Mouse (Mus musculus) left cerebral cortex, postnatal 25 days (tissue): Measurements from ENCODE around the gene Nfib. TPM values are rescaled to one million over a fixed set of nuclear protein-coding genes. Genes with fewer than 3 reads are reported as not detected.

Experiments
- DNase-seq, 2 experiments: peaks; one replicate each; pipeline ENCODE4 v3.0.0; 2022; ENCODE audit warnings: low spot score in 2 of 2, mixed read lengths in 1 of 2
- intact Hi-C: fragments of 180-260 bp; cut with DNase I; formaldehyde crosslinking; loops from one replicate; pipeline ENCODE4 v1.15.1; 2025
- total RNA-seq, 2 experiments: library from RNA; stranded (reverse); gene quantifications; 2 replicates each; pipeline ENCODE4 v1.2.3; 2021

Nfib gene
- total RNA-seq, 2 experiments from 2014 or later: 83.6 to 91.1 TPM

DNA sequence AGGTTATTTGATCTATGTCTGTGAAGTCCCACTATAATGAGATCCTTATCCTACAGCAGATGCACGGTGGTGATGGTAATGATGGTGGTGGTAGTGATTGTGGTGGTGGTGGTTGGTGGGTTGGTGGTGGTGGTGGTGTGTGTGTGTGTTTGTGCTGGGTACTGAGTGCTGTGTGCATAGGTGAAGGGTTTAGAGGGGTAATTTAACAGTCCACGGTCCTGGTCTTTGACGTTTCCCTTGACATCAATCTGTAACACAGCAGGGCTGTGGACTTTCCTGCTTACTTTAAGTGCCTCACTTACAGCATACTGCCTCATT lies 13.6 kb downstream of the Nfib start:
- intact Hi-C loops: no loop called here

DNA sequence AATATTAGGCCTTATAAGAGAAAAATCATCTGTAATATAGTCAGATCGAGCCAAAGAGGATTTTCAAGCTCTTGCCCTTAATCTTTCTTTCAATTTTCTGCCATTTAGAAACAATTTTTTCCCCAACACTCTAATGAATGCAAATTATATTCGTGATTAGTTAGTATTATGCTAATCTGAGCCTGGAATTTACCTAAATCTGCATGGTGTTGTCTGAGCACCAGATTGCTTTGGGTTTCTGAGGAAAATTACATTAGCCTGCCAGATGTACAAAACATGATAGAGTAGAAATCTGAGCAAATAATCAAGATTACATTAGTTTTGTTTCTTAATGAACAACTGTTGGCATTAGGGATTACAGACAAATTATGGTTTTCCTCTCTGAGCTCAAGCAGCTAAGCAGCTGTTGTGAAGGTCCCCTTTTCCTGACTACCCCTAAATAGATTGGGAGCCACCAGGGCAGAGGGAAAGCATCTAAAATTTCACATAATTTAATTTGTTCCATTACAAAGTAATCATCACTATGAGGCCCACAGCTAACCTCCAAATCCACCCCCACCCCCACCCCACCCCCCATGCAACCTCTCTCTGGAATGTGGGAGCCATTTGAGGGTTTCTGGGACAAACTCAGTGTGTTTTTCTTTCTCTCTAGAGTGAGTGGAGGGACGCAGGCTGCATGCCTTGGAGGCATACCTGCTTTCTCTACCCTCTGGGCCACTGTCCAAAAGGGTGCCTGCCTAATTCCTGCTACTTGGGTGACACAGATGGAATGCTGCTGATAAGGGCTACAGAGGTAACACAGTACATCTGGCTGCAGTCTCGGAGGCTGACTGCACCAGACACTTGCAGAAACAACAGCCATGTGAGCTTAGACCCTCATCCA lies 14.2 kb downstream of the Nfib start:
- no peak for DNase-seq
- intact Hi-C loops: no loop called here

More for the DNA sequence above, 13.6 kb downstream of the Nfib start:
- no peak for DNase-seq

- DNase-seq: peak; percentile 18 to 28
- intact Hi-C loops: no loop called here
Observed at GRCm38 (mm10) chr4:82690267-82690666, 15.3 kb downstream of the Nfib start.

DNA sequence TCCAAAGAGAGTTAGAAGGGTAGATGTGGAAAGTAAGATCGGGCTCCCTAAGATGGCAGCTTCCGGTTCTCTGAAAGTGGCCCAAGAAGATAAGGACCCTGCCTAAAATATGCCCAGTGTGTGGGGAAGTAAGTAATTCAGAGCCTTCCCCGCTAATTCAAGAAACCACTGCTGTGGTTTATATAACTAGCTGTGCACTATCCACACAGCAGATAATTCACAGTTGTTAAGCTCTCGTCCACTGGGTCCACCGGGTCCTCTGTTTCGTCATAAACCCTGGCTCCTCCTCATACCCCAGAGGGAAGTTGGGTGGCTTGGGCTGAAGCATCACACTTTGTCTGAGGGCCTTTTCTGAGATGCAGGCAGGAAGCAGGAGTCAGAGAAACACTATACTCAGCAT lies 19.5 kb downstream of the Nfib start:
- DNase-seq: no peak
- intact Hi-C loops: no loop called here

DNA sequence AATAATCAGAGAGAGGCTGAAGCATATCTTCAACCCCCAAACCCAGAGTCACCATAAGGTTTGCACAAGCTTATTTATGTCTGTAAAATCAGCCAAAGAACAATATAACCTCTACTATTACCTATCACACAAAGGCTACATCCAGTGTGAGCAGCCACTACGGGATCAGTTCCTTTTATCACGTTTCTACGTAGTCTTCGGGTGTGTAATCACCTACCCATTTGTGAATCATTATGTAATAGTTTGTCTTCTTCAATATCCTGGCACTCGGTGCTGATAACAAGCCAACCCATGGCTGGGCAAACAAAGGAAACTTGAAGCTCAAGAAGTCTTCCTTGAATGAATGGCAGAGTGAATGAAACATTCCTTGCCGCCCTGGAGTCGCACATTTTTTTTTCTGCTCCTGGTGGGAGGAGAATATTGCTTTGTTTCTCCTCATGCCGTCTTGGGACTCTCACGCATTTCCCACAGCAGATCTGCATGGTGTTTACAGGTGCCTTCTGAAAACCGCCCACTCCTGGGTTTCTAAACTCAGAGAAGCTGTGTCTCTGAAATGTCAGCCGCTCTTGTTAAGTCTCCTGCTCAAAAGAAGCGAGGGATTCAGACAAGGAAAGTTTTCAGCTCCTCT lies 21.3 kb downstream of the Nfib start:
- peak; percentile 32 to 87 for DNase-seq
- intact Hi-C loops: no loop called here

DNA sequence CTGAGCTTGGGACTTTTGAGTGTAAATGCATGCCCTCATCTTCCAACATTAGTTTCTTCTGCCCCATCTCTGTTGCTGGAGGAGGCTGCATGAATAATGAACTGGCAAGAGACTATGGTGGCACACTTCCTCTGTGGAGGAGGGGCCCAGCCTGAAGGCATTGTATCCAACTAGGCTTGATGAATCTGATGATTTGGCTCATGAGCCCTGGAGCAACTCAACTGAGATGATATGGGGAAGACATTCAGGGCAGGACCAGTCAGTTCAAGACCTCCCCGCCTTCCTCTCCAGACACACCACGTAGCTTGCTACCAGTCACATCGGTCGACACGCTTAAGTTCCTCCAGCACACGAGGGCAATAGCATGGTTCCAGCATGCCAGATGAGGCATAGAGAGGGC lies 22.0 kb downstream of the Nfib start:
- intact Hi-C loops: no loop called here
- no peak for DNase-seq

DNA sequence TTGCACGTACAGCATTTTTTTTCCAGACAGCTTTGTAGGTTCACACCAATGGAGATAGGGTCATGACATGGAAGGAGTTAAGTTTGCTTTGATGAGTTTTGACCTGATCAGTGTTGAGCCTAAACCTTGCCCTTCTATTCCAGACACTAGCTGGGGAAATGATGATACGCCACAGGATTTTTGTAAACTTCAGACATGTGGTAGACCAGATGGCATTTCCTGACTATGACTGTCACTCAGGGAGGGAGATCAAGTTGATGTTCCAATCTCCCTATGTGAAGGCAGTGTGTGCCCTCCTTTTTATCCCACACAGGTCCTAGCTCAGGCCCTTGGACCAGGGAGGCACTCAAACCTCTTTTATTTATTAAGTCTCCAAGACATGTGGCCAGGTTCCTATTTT lies 29.4 kb downstream of the Nfib start:
- intact Hi-C loops: no loop called here
- DNase-seq: no peak

- intact Hi-C loops: no loop called here
- no peak for DNase-seq
Observed at GRCm38 (mm10) chr4:82667271-82667872, 38.2 kb downstream of the Nfib start.

DNA sequence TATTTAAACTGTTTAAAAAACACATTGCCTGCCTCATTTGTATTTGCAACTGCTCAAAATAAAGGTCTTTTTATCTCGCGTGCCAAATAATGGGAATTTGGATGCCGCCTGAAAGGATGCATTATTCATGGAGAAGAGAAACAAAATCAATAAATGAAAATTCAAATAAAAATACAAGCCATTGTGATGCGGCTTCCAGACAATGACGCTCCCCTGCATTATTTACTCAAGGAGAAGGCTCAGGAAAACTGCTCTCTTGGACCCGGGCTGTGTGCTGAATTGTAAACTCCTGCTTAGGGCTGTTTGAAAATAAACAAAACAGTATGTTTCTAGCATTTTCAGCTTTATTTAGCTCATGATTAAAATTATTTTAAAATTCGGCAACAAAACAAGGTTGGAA lies 41.1 kb downstream of the Nfib start:
- no peak for DNase-seq
- intact Hi-C loops: no loop called here

DNA sequence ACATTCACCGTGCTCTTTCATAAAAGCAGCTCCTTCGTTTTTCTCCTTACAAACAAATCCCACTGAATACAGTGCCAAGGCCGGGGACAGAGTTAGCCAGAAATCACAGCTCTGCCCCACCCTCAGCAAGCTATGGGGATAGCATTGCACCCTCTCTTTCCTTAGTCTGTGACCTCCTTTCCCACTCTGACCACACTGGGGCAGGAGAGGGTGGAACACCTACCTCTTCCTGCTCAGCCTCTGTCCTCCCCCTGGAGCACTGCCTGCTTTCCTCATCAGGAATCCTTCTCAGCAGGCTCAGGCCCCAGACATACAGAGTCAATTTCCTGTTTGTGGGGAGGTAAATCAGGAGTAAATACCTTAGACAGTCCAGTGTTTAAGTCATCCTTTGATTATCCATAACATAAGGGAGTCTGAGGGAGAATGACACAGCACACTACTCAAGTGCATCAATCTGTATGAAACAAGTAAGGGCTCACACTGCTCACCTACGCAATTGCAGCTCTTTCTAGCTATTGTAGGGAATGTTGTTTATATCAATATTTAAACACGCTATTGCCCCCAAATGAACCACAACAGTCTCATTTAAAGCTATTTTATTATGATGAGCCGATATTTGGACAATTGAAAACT lies 41.7 kb downstream of the Nfib start:
- no peak for DNase-seq
- intact Hi-C loops: no loop called here

- DNase-seq: no peak
- intact Hi-C loops: no loop called here
Observed at GRCm38 (mm10) chr4:82662626-82663025, 42.9 kb downstream of the Nfib start.

GRCm38 (mm10) chr4:82662222-82662621 lies 43.3 kb downstream of the Nfib start:
- intact Hi-C loops: no loop called here
- no peak for DNase-seq

- no peak for DNase-seq
- intact Hi-C loops: no loop called here
Observed at GRCm38 (mm10) chr4:82661215-82661614, 44.3 kb downstream of the Nfib start.

DNA sequence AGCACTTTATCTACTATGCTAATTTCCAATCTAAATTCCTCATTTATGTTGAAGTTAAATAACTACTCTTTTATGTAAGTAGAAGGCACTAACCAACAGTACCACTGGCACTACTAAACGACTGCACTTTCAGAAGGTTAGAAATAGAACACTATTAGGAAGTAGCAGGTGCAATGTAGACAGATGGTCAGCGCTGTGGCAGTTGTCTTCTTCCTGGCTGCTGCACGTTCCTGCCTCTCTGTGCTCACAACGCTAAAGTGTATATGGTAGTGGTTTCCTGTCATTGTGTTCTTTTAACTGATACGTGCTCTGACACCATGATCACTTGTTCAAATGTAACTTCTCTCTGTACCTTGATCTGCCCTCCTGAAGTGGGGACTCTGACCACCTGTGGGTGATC lies 59.9 kb downstream of the Nfib start:
- no peak for DNase-seq

GRCm38 (mm10) chr4:82644797-82645196 lies 60.8 kb downstream of the Nfib start:
- no peak for DNase-seq
- intact Hi-C loops: loop anchor here (5.0 to 10.0 kb wide), 3 partner anchors 160 to 540 kb away; no protein-coding TSS in a partner anchor

More for the DNA sequence above, 59.9 kb downstream of the Nfib start:
- intact Hi-C loops: loop anchor here (10.0 kb wide), 2 partner anchors 159 to 539 kb away; no protein-coding TSS in a partner anchor

DNA sequence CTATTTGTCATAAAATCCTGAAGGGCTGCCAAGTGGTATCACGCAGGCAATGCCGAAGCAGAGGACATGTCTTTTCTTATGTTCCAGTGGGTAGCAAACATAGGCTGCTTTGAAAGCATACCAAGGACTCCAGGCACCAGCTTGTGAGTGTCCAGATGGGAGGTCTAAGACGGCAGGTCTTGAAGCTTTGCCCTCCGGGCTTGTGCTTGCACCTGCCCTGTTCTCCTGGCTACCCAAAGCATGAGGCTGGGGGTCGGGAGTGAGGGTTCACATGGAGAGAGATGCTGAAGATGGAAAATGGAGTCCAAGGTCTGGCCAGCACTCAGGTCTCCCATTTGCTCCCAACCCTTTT lies 61.8 kb downstream of the Nfib start:
- DNase-seq: no peak
- intact Hi-C loops: loop anchor here (5.0 to 10.0 kb wide), 3 partner anchors 161 to 541 kb away; no protein-coding TSS in a partner anchor

GRCm38 (mm10) chr4:82643022-82643733 lies 62.4 kb downstream of the Nfib start:
- intact Hi-C loops: loop anchor here (5.0 to 10.0 kb wide), 3 partner anchors 162 to 542 kb away; no protein-coding TSS in a partner anchor
- peak; percentile 34 to 42 for DNase-seq

DNA sequence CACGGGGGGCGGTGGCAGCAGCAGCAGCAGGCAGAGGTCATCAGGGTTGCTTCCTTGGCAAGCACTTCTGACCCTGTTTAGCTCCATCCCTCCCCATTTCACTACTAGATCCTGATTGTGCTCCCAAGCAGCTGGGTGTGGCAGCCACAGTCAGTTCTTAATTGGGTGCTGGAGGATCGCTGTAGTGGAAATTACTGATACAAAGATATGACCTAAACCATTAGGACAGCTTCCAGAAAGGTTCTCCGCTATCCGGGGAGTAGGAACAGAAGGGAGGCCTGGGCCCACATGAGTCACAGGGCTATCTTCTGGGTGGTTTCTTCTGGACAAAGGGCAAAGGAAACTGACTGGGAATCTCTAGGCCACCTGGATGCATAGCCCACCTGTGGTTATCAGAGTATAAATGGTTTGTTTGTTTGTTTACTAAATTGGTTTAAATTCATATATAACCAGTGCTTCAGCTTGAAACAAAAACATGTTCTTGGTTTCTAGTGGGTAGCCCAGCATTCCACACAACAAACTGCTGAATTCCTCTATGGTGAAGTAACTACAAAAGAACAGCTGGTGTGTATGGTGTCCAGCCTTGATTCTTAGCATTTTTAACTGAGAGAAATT lies 64.4 kb downstream of the Nfib start:
- intact Hi-C loops: loop anchor here (5.0 to 10.0 kb wide), 3 partner anchors 164 to 544 kb away; no protein-coding TSS in a partner anchor
- DNase-seq: no peak

DNA sequence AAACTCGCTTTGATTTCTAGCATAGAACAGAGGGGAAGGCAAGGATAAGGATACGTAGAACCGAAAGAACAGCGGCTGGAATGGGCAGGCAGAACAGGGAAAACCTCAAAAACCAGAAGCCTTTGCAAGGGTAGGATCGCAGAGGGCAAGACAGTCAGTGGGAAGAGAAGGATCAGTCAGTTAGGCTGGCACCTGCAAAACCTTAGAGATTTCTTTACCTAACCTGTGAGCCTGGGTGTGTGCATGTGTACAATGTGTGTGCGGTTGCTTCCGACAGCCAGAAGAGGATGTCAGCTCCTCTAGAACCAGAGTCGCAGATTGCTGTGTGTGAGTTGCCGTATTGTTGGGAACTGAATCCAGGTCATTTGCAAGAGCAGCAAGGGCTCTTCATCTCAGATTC lies 67.3 kb downstream of the Nfib start:
- DNase-seq: no peak
- intact Hi-C loops: no loop called here
